In the genomic region with DNA sequence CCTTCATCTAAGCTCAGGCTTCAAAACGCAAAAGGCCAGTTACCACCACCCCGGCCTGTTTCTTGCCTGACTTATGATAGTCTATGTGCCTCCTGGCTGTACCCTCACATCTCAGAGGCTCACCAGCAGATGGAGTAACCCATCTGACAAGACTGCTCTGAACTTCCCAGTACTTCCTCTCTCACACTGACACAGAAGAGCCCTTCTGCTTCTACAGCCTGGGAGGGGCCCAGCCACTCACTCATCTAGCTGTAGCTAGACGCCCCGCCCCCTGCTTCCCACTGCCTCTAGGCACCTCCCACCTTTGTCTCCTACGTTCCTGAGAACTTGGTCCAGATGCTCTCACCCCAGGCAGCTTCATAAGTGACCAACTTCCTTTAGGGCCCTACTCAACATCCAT, we compare ENCODE assay signal across 8 mouse cellular contexts. TPM values are rescaled to one million over a fixed set of nuclear protein-coding genes. Genes with fewer than 3 reads are reported as not detected.
DNase-seq lines count a peak whose midpoint lies in the region; ATAC-seq lines count a peak whose summit lies in the region.

No protein-coding gene starts in this region.

- H3K27me3 ChIP-seq in hindbrain, embryonic 11.5 days (ENCODE audit: control insufficient read depth, insufficient read depth, low read length): peaks cover 6% of the 10 kb centered on the region; the same call in 1 of the 2 replicates
- no peaks in the 10 kb centered on the region for H3K27me3 ChIP-seq in hindbrain, embryonic 14.5 days (ENCODE audit: control insufficient read depth, insufficient read depth, low read length)
- peaks cover 17% of the 10 kb centered on the region for H3K27me3 ChIP-seq in embryonic facial prominence, embryonic 14.5 days (replicated peaks; ENCODE audit: control insufficient read depth, insufficient read depth, low read length)

- H3K4me3 ChIP-seq in hindbrain, embryonic 11.5 days (ENCODE audit: low read depth, low read length): no peak overlapping the region
- H3K4me3 ChIP-seq in hindbrain, embryonic 14.5 days (replicated peaks; ENCODE audit: low read length): no peak overlapping the region
- H3K4me3 ChIP-seq in embryonic facial prominence, embryonic 14.5 days (ENCODE audit: low read depth, low read length): no peak overlapping the region

- H3K9ac ChIP-seq in hindbrain, embryonic 11.5 days (ENCODE audit: low read depth, low read length): no peak overlapping the region
- H3K9ac ChIP-seq in hindbrain, embryonic 14.5 days: no peak overlapping the region
- H3K9ac ChIP-seq in embryonic facial prominence, embryonic 14.5 days (ENCODE audit: low read depth, low read length): no peak overlapping the region

- no peaks in the 10 kb centered on the region for H3K9me3 ChIP-seq in hindbrain, embryonic 11.5 days (ENCODE audit: control insufficient read depth, low read length)
- H3K9me3 ChIP-seq in hindbrain, embryonic 14.5 days (ENCODE audit: control insufficient read depth, low read length): no peaks in the 10 kb centered on the region
- no peaks in the 10 kb centered on the region for H3K9me3 ChIP-seq in embryonic facial prominence, embryonic 14.5 days (ENCODE audit: control insufficient read depth, low read length)

- H3K27ac ChIP-seq in hindbrain, embryonic 11.5 days (ENCODE audit: low read depth, low read length): no peak overlapping the region
- no peak overlapping the region for H3K27ac ChIP-seq in hindbrain, embryonic 14.5 days
- H3K27ac ChIP-seq in embryonic facial prominence, embryonic 14.5 days (replicated peaks; ENCODE audit: low read depth, low read length): no peak overlapping the region

- no peak overlapping the region for H3K4me2 ChIP-seq in hindbrain, embryonic 11.5 days (replicated peaks; ENCODE audit: low read depth, low read length)
- no peak overlapping the region for H3K4me2 ChIP-seq in hindbrain, embryonic 14.5 days (replicated peaks)
- H3K4me2 ChIP-seq in embryonic facial prominence, embryonic 14.5 days (ENCODE audit: low read depth, low read length): no peak overlapping the region

- ATAC-seq in hindbrain, embryonic 11.5 days (ENCODE audit: low FRiP score): peak; percentile 50; the same call in 1 of the 2 replicates
- ATAC-seq in hindbrain, embryonic 14.5 days (ENCODE audit: low FRiP score): no peak
- ATAC-seq in embryonic facial prominence, embryonic 14.5 days (ENCODE audit: low read depth): peak; percentile 47; the same call in 1 of the 2 replicates

- peak; percentile 53 for DNase-seq in hindbrain, embryonic 11.5 days (ENCODE audit: low spot score)
- no peak for DNase-seq in hindbrain, embryonic 14.5 days (ENCODE audit: low spot score)
- DNase-seq in ES-CJ7 (ENCODE audit: low read depth, low spot score): peak; percentile 87
- DNase-seq in embryonic facial prominence, embryonic 14.5 days (ENCODE audit: low spot score): peak; percentile 48
- DNase-seq in lung, adult 18-20 months: peak; percentile 65 to 77
- DNase-seq in thymus, postnatal 4 days: peak; percentile 52
- DNase-seq in urinary bladder, adult 2 months (ENCODE audit: low spot score): no peak
- DNase-seq in cerebellum, postnatal 4 days (ENCODE audit: low spot score in 2 of 2): no peak

- 28% methylated on average over 5 of the region's 5 CpGs for WGBS in hindbrain, embryonic 11.5 days
- 33% methylated on average over 5 of the region's 5 CpGs for WGBS in hindbrain, embryonic 14.5 days
- WGBS in embryonic facial prominence, embryonic 14.5 days: 24% methylated on average over 5 of the region's 5 CpGs

- H3K4me1 ChIP-seq in hindbrain, embryonic 11.5 days (replicated peaks; ENCODE audit: control insufficient read depth, insufficient read depth, low read length): 0 out of 2 replicates have a peak, but pooled peaks cover 5% of the 10 kb centered on the region
- H3K4me1 ChIP-seq in hindbrain, embryonic 14.5 days (replicated peaks; ENCODE audit: control insufficient read depth, insufficient read depth, low read length): peaks cover 15% of the 10 kb centered on the region; the same call in 1 of the 2 replicates
- peaks cover 5% of the 10 kb centered on the region for H3K4me1 ChIP-seq in embryonic facial prominence, embryonic 14.5 days (ENCODE audit: control insufficient read depth, insufficient read depth, low read length)

- H3K36me3 ChIP-seq in hindbrain, embryonic 11.5 days (ENCODE audit: control insufficient read depth, insufficient read depth, low read length): no peaks in the 10 kb centered on the region
- peaks cover 37% of the 10 kb centered on the region for H3K36me3 ChIP-seq in hindbrain, embryonic 14.5 days (replicated peaks; ENCODE audit: control insufficient read depth, insufficient read depth)
- H3K36me3 ChIP-seq in embryonic facial prominence, embryonic 14.5 days (ENCODE audit: control insufficient read depth, insufficient read depth, low read length): no peaks in the 10 kb centered on the region

RNA-seq across cellular contexts. Expression of a gene that starts 45.6 kb away (rescaled TPM):
- polyA plus RNA-seq in hindbrain, embryonic 11.5 days (2014; fragmentation: Nextera tagmentation; extraction: Ambion mirVana): 4.7 and 6.1 TPM in 2 replicates
- polyA plus RNA-seq in hindbrain, embryonic 14.5 days (2014; fragmentation: Nextera tagmentation; extraction: Ambion mirVana): 24.8 and 26.6 TPM in 2 replicates
- 2.2 and 3.6 TPM in 2 replicates for polyA plus RNA-seq in embryonic facial prominence, embryonic 14.5 days (2014; fragmentation: Nextera tagmentation; extraction: Ambion mirVana)
- polyA plus RNA-seq in urinary bladder, adult 2 months (2012; rRNA removed): 8.4 and 8.7 TPM in 2 replicates

RNA-seq across cellular contexts. Expression of a gene that starts 59.4 kb away (rescaled TPM):
- 38.8 and 41.2 TPM in 2 replicates for polyA plus RNA-seq in hindbrain, embryonic 11.5 days (2014; fragmentation: Nextera tagmentation; extraction: Ambion mirVana)
- polyA plus RNA-seq in hindbrain, embryonic 14.5 days (2014; fragmentation: Nextera tagmentation; extraction: Ambion mirVana): 53.1 and 54.3 TPM in 2 replicates
- polyA plus RNA-seq in embryonic facial prominence, embryonic 14.5 days (2014; fragmentation: Nextera tagmentation; extraction: Ambion mirVana): 58.8 and 61.2 TPM in 2 replicates
- 48.3 and 80.7 TPM in 2 replicates for polyA plus RNA-seq in urinary bladder, adult 2 months (2012; rRNA removed)

Comparison
In these comparisons a context has a peak if more than half of its experiments do, and no peak if none do; other contexts are left out.
1. DNase-seq: peak in hindbrain, embryonic 11.5 days (single experiment), ES-CJ7 (single experiment), embryonic facial prominence, embryonic 14.5 days (single experiment), lung, adult 18-20 months (2 of 2) and thymus, postnatal 4 days (single experiment); none in hindbrain, embryonic 14.5 days (single experiment), urinary bladder, adult 2 months (single experiment) and cerebellum, postnatal 4 days (0 of 2).